Mouse (Mus musculus) lung, postnatal 0 days (tissue): ENCODE results near the gene Olfr995.

Experiments
- CTCF ChIP-seq: IDR thresholded peaks from 2 replicates; pipeline ENCODE4 v1.5.1; 2016; ENCODE audit warnings: antibody characterized with exemption, mild to moderate bottlenecking
- EP300 ChIP-seq: IDR thresholded peaks from 2 replicates; pipeline ENCODE4 v1.6.1; 2016; ENCODE audit warnings: antibody characterized with exemption, mild to moderate bottlenecking, control low read depth

DNA sequence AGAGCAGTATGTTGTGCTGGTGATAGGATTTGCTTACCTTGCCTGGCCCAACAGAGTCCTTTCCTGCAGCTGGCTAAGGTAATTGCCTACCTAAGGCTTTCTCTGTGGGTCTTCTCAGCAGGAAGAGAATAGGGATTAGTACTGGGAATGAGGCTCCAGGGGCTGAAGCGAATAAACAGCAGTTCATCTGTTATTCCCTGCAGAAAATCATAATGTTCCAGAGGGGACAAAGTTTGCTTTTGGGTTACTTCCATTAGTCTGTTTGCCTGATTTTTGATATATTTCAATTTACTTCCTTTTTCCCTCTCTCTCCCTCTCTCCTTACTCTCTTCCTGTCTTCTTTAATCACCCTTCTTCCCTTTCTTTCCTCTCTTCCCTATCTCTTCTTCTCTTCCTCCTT is at the start of gene Olfr995:
- no peak for TF ChIP-seq CTCF
- no peak for TF ChIP-seq EP300
